ENCODE assay signal across 8 mouse cellular contexts in the genomic region with DNA sequence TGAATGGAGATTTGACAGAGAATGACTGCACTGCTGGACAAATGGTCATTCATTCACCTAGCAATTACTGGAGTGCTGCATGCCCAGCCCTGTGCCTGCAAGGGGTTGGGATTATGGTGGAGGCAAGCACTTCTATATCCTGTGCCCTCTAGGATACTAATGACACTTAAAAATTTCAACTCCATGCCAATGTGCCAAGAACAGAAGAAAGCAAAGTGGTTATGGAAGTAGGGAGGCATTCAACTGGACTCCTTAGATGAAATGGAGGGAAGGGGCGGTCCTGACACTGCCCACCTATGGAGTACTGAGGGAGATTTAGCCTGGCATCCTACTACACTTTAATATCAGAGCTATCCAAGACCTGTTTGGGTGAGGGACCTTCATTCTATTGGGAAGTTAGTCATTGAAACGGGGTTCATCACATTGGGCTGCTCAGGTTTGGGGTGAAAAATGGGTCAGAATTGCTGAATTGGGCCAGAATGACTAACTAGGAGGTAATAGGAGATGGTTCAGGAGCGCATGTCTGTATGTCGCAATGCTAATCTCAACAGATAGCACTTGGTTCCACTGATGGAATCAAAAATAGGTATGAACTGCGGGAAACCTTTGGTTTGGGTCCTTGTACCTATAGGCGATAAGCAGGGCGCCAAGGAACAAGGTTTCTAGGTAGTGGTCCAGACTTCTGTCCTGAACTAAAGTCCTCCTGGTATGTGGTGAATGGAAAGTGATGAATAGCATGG. TPM values are rescaled to one million over a fixed set of nuclear protein-coding genes. Genes with fewer than 3 reads are reported as not detected.
A peak's percentile ranks its signal among the peaks of the same experiment; 100 is the strongest.
DNase-seq lines count a peak whose midpoint lies in the region; ATAC-seq and TF ChIP-seq lines count a peak whose summit lies in the region.

No protein-coding gene starts in this region.

- H3K36me3 ChIP-seq in kidney, adult 2 months (ENCODE audit: control insufficient read depth, insufficient read depth, low read length) = no peaks in the 10 kb centered on the region
- H3K36me3 ChIP-seq in hindbrain, embryonic 14.5 days (replicated peaks; ENCODE audit: control insufficient read depth, insufficient read depth) = no peaks in the 10 kb centered on the region; the same call in 1 of the 2 replicates
- H3K36me3 ChIP-seq in midbrain, embryonic 13.5 days = 0 out of 2 replicates have a peak, but pooled peaks cover 2% of the 10 kb centered on the region

- no peak for TF ChIP-seq CTCF in kidney, adult 2 months (conservative IDR thresholded peaks at IDR 0.05; ENCODE audit: insufficient read depth, insufficient read length, low read depth, low read length)
- no peak for TF ChIP-seq CTCF in bone marrow, adult 2 months (IDR thresholded peaks at IDR 0.05; ENCODE audit: control insufficient read depth, insufficient read depth, low read length)

- H3K9ac ChIP-seq in hindbrain, embryonic 14.5 days = peak overlapping the region; percentile 60
- H3K9ac ChIP-seq in midbrain, embryonic 13.5 days (replicated peaks) = peak overlapping the region; percentile 74

- peaks cover 16% of the 10 kb centered on the region; the same call in 1 of the 2 replicates for H3K4me1 ChIP-seq in kidney, adult 2 months (ENCODE audit: control insufficient read depth, insufficient read depth, low read length)
- H3K4me1 ChIP-seq in bone marrow, adult 2 months (ENCODE audit: control insufficient read depth, insufficient read depth, low read length) = no peaks in the 10 kb centered on the region
- H3K4me1 ChIP-seq in hindbrain, embryonic 14.5 days (replicated peaks; ENCODE audit: control insufficient read depth, insufficient read depth, low read length) = peaks cover 23% of the 10 kb centered on the region
- peaks cover 32% of the 10 kb centered on the region for H3K4me1 ChIP-seq in midbrain, embryonic 13.5 days (replicated peaks)

- H3K27me3 ChIP-seq in kidney, adult 2 months (replicated peaks; ENCODE audit: control insufficient read depth, insufficient read depth, low read length) = no peaks in the 10 kb centered on the region
- no peaks in the 10 kb centered on the region for H3K27me3 ChIP-seq in hindbrain, embryonic 14.5 days (ENCODE audit: control insufficient read depth, insufficient read depth, low read length)
- no peaks in the 10 kb centered on the region for H3K27me3 ChIP-seq in midbrain, embryonic 13.5 days

- peak overlapping the region; percentile 80 for H3K4me3 ChIP-seq in kidney, adult 2 months (ENCODE audit: insufficient read depth, low read depth, low read length)
- H3K4me3 ChIP-seq in bone marrow, adult 2 months (replicated peaks; ENCODE audit: control insufficient read depth, low read depth, low read length) = peak overlapping the region; percentile 94
- H3K4me3 ChIP-seq in hindbrain, embryonic 14.5 days (replicated peaks; ENCODE audit: low read length) = peak overlapping the region; percentile 93
- peak overlapping the region; percentile 94 for H3K4me3 ChIP-seq in midbrain, embryonic 13.5 days (replicated peaks)

- H3K9me3 ChIP-seq in hindbrain, embryonic 14.5 days (ENCODE audit: control insufficient read depth, low read length) = no peaks in the 10 kb centered on the region
- H3K9me3 ChIP-seq in midbrain, embryonic 13.5 days = no peaks in the 10 kb centered on the region

- H3K27ac ChIP-seq in kidney, adult 2 months (ENCODE audit: insufficient read depth, low read depth, low read length) = peak overlapping the region; percentile 94
- H3K27ac ChIP-seq in bone marrow, adult 2 months (ENCODE audit: control insufficient read depth, insufficient read depth, low read depth, low read length, poor library complexity) = peak overlapping the region; percentile 21
- H3K27ac ChIP-seq in hindbrain, embryonic 14.5 days = peak overlapping the region; percentile 86
- H3K27ac ChIP-seq in midbrain, embryonic 13.5 days = peak overlapping the region; percentile 90

- no peak for DNase-seq in kidney, adult 2 months
- DNase-seq in kidney, postnatal 4 days = no peak
- DNase-seq in hindbrain, embryonic 14.5 days (ENCODE audit: low spot score) = no peak
- no peak for DNase-seq in gastrocnemius, postnatal 4 days (ENCODE audit: low spot score in 2 of 2)
- DNase-seq in left cerebral cortex, adult 9 months (ENCODE audit: low spot score in 2 of 2) = no peak

- no peak for ATAC-seq in hindbrain, embryonic 14.5 days (ENCODE audit: low FRiP score)
- ATAC-seq in midbrain, embryonic 13.5 days = peak; percentile 4; the same call in 1 of the 2 replicates
- no peak; the same call in 1 of the 2 replicates for ATAC-seq in megakaryocyte-erythroid progenitor cell, adult 5-6 weeks (replicated peaks; ENCODE audit: low FRiP score, low TSS enrichment, poor library complexity, severe bottlenecking)

- no peak for TF ChIP-seq POLR2A in kidney, adult 2 months (IDR thresholded peaks at IDR 0.05; ENCODE audit: low read depth, low read length)
- TF ChIP-seq POLR2A in bone marrow, adult 2 months (IDR thresholded peaks at IDR 0.05; ENCODE audit: borderline replicate concordance, control insufficient read depth, low read depth, low read length) = no peak

- 74% methylated on average over 7 of the region's 7 CpGs for WGBS in kidney, adult 2 months
- WGBS in bone marrow, adult 2 months = 70% methylated on average over 7 of the region's 7 CpGs
- 77% methylated on average over 7 of the region's 7 CpGs for WGBS in hindbrain, embryonic 14.5 days
- WGBS in midbrain, embryonic 13.5 days = 69% methylated on average over 7 of the region's 7 CpGs

- peak overlapping the region; percentile 53 for H3K4me2 ChIP-seq in hindbrain, embryonic 14.5 days (replicated peaks)
- peak overlapping the region; percentile 65 for H3K4me2 ChIP-seq in midbrain, embryonic 13.5 days (replicated peaks)

RNA-seq across cellular contexts. Expression of a gene that starts 1.0 kb away (rescaled TPM):
- polyA plus RNA-seq in kidney, adult 2 months (2012; rRNA removed) = 37.5 and 39.0 TPM in 2 replicates
- 13.0 and 23.9 TPM in 2 replicates for polyA plus RNA-seq in bone marrow, adult 2 months (2011; ENCODE audit: insufficient read depth, insufficient read length, low replicate concordance, missing spikeins)
- 18.0 and 19.2 TPM in 2 replicates for polyA plus RNA-seq in hindbrain, embryonic 14.5 days (2014; fragmentation: Nextera tagmentation; extraction: Ambion mirVana)
- 19.8 and 20.6 TPM in 2 replicates for polyA plus RNA-seq in midbrain, embryonic 13.5 days (2015; fragmentation: Nextera tagmentation; extraction: Ambion mirVana)
- 33.6 and 42.2 TPM in 2 replicates for total RNA-seq in megakaryocyte-erythroid progenitor cell, adult 5-6 weeks (2014; fragmentation: Nextera tagmentation)
- total RNA-seq in megakaryocyte-erythroid progenitor cell, adult 5-6 weeks (2017) = 20.1 and 45.7 TPM in 2 replicates
- total RNA-seq in gastrocnemius, postnatal 4 days (2021) = 10 to 100 TPM; 35.8 to 41.1 TPM

RNA-seq across cellular contexts. Expression of a gene that starts 32.6 kb away (rescaled TPM):
- 47.5 and 49.9 TPM in 2 replicates for polyA plus RNA-seq in kidney, adult 2 months (2012; rRNA removed)
- polyA plus RNA-seq in bone marrow, adult 2 months (2011; ENCODE audit: insufficient read depth, insufficient read length, low replicate concordance, missing spikeins) = 29.9 and 55.2 TPM in 2 replicates
- polyA plus RNA-seq in hindbrain, embryonic 14.5 days (2014; fragmentation: Nextera tagmentation; extraction: Ambion mirVana) = 139 and 147 TPM in 2 replicates
- polyA plus RNA-seq in midbrain, embryonic 13.5 days (2015; fragmentation: Nextera tagmentation; extraction: Ambion mirVana) = 136 and 141 TPM in 2 replicates
- 116 and 123 TPM in 2 replicates for total RNA-seq in megakaryocyte-erythroid progenitor cell, adult 5-6 weeks (2014; fragmentation: Nextera tagmentation)
- 112 and 149 TPM in 2 replicates for total RNA-seq in megakaryocyte-erythroid progenitor cell, adult 5-6 weeks (2017)
- total RNA-seq in gastrocnemius, postnatal 4 days (2021) = 10 to 100 TPM; 63.2 to 66.1 TPM

Comparison
In these comparisons a context has a peak if more than half of its experiments do, and no peak if none do; other contexts are left out.
1. H3K27ac ChIP-seq: peak in every context shown above with its lines; median percentile 94 in kidney, adult 2 months; 90 in midbrain, embryonic 13.5 days; 86 in hindbrain, embryonic 14.5 days; 21 in bone marrow, adult 2 months.